Mouse (Mus musculus) retina, embryonic 14.5 days (tissue): ENCODE results near the gene Obp2b.
"Not testable (repeated sequence)": the region's sequence is repeated elsewhere in the genome, so short reads cannot be mapped to it uniquely, and the experiment has no call there.

Experiments
- DNase-seq: peaks from one replicate; pipeline ENCODE4 v3.0.0-alpha.2; 2015; ENCODE audit warnings: low spot score

The Obp2b gene

DNA sequence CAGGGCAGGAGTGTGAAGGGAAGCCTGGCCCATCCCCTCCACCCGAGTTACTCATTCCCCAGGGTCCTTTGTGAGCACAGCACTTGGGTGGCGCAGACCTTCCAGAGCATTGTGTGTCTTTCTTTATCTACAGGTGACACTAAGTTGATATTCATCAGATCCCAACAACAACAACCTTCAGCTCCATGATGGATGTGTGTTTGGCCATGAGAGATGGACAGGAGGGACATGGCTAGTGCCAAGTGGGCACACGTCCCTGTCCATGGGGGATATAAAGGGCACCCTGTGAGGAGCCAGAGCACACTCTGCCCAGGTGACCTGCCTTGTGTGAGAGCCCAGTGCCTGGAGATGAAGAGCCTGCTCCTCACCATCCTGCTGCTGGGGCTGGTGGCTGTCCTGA is at the start of gene Obp2b:
Gene Obp2b (plus strand): TSS at position 301 of the 400 bp plus-strand sequence.
- not testable (repeated sequence) for DNase-seq

- DNase-seq: peak; percentile 85
These were observed 42.2 kb upstream of the Obp2b start for GRCm38 (mm10) chr2:25694605-25695004.

- DNase-seq: no peak
These were observed 39.9 kb upstream of the Obp2b start for GRCm38 (mm10) chr2:25696951-25697350.

- no peak for DNase-seq
These were observed 38.1 kb upstream of the Obp2b start for GRCm38 (mm10) chr2:25698696-25699095.

- not testable (repeated sequence) for DNase-seq
These were observed 37.1 kb upstream of the Obp2b start, which contains the start of gene Obp2a for GRCm38 (mm10) chr2:25699743-25700142. Gene Obp2a, plus strand, starts transcription at chr2:25700043.

DNA sequence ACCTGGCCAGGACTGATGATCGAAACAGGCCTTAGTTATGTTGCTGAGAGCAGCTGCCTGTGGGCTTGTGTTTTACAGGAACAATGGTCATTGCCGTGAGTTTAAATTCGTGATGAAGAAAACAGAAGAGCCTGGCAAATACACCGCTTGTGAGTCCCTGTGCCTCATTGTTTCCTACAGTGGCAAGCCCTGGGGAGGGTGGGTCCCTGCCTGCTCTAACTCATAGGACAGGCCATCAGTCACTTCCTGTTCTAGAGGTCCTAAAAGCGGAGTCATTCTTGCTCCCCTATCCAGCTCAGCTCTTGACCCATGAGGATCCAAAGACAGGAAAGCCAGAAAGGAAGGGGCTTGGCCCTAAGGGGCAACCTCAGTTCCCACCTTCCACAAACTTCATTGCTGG is 35.8 kb upstream of the Obp2b start:
- DNase-seq: no peak

DNA sequence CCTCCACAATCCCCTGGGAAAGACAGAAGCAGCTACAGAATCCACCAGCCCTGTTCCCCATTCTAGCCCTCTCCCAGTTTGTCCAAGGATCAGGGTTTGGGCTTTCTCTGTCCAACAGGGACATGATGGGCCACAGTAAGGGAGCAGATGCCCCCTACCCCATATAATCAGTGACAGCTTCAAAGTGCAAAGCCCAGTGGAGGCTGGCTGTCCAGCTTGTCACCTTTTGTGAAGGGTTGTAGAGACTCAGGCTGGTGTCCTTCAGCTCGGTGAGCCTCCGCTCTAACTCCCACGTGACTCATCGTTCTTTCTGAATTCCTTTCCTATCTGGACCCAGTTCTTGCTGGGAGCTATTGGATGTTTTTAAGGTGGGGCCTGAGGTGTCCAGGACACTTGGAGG is 33.1 kb upstream of the Obp2b start:
- DNase-seq: no peak

- DNase-seq: peak; percentile 86
These were observed 29.9 kb upstream of the Obp2b start, which contains the start of gene Bmyc for GRCm38 (mm10) chr2:25706643-25707481. Gene Bmyc, plus strand, starts transcription at chr2:25706739.

DNA sequence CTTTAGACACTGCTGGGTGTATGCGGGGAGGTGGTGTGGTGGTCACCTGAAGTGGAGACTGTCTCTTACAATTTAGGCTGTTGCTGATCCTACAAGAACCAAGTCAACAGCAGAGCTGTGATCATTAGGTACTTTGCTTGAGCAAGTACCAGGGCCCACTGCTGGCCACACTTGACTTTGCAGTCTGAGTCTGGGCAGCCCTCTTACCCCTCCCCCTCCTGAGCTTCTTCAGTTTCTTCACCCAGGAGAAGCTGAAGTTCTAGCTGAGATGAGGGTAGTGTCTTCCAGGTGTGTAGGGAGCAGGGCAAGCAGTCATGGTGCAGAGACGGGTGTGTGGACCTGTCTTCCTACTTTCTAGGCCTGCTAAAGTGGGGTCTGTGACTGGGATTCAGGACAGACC is 28.7 kb upstream of the Obp2b start:
- peak; percentile 68 for DNase-seq

GRCm38 (mm10) chr2:25709056-25709455 is 27.8 kb upstream of the Obp2b start:
- not testable (repeated sequence) for DNase-seq

GRCm38 (mm10) chr2:25709791-25710190 is 27.0 kb upstream of the Obp2b start:
- DNase-seq: not testable (repeated sequence)

- DNase-seq: not testable (repeated sequence)
These were observed 25.2 kb upstream of the Obp2b start for GRCm38 (mm10) chr2:25711641-25712040.

- DNase-seq: no peak
These were observed 19.6 kb upstream of the Obp2b start for GRCm38 (mm10) chr2:25717222-25717621.

DNA sequence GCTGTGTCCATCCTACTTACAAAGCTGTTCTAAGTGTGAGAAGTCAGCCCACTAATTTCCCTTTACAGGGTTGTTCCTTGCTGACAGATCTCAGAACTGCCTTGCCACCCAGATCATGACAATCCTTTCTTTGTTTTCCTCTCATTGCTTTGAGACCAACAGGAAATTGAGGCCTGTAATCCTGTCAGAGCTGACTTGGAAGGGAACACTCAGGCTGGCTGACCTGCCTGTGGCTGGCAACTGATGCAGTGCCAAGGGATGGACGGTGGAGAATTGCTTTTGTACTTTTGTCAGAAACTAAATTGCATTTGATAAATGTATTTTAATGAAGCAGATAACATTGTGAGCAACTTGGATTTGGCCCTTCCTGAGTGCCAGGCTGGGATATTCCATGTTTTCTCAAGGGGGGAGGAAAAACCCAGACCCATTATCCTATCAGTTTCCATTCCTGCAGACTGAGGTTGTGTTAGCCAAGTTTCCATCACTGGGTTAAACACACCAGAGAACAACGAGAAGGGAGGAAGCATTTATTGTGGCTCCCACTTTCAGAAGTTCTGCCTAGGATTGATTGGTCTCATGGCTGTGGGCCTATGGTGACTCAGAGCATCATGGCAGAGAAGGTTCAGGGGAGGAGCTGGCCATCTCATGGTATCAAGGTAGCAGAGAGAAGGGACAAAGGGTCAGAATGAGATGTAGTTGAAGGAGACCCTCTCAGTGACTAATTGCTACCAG is 3.4 kb upstream of the Obp2b start:
- DNase-seq: no peak

GRCm38 (mm10) chr2:25741671-25742070 is 4.9 kb downstream of the Obp2b start:
- no peak for DNase-seq

DNA sequence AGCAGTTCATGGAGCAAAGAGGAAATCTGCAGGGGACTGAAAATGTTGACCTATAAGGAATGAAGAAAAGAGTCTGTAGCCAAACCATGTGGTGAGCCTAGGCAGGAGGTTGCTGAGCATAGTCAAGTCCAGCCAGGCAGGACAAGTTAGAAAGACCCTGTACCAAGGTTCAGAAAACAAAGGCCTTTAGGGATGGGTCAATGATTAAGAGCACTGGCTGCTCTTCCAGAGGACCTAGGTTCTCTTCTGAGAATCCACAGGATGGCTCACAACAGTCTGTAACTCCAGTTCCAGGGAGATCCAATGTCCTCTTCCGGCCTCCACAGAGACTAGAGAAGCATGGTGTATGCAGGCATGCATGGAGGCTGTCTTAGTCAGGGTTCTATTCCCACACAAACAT is 17.4 kb downstream of the Obp2b start:
- DNase-seq: no peak

GRCm38 (mm10) chr2:25758064-25758625 is 21.3 kb downstream of the Obp2b start:
- no peak for DNase-seq

DNA sequence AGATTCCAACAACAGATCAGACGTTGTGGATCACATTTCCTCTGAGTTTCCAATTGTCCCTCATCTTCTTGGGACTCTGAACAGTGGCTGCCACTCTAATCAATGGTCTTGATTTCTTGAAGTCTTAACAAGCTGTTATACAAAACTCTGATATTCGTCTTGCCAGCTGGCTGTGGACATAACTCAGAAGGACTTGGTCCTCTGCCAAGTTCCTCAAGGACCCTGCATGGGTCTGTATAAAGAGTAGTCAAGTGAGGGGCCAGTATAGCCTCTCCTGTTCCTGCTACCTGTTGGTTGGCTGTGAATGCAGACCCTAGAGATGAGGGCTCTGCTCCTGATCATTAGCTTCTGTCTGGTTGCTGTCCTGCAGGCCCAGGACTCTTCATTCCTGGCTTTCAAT is 28.5 kb downstream of the Obp2b start, which contains the start of gene Lcn3:
Gene Lcn3 (plus strand): TSS at position 301 of the 400 bp plus-strand sequence.
- no peak for DNase-seq

- DNase-seq: no peak
These were observed 31.0 kb downstream of the Obp2b start for GRCm38 (mm10) chr2:25767764-25768163.

- DNase-seq: no peak
These were observed 36.7 kb downstream of the Obp2b start for GRCm38 (mm10) chr2:25773507-25773906.

- no peak for DNase-seq
These were observed 37.8 kb downstream of the Obp2b start for GRCm38 (mm10) chr2:25774640-25775039.

- no peak for DNase-seq
These were observed 39.2 kb downstream of the Obp2b start for GRCm38 (mm10) chr2:25775991-25776390.

- DNase-seq: no peak
These were observed 39.9 kb downstream of the Obp2b start, which contains the start of gene Lcn11 for GRCm38 (mm10) chr2:25776717-25777116. Gene Lcn11, plus strand, starts transcription at chr2:25777017.
